Mouse (Mus musculus): ENCODE results near the gene Strn4.

Strn4 gene

DNA sequence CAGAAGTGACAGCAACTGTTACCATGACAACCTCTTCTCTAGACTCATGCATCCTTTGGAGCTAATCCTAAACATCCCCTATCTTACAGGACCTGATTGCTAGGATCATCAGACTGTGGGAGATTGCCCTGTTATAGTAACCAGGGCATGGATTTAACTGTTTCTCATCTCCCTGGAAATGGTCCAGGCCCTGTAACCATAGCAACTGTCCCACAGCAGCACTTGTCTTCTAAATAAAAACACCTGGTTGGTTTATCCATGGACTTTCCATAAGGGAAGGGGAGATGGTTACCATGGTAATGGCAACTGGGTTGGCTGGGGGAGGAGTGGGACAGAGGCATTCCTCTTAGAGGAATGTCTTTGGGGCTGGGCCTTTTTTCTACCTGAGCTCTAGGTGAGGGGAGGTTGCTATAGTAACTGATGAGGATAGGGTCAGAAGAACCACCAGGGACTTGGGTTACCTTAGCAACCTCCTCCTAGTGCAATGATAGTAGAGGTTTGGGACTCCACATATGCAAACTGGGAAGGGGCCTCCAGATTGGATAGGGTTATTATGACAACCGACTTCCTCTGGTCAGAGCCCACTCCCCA lies at the start of gene Strn4:
Gene Strn4 (plus strand): TSS at position 539 of the 591 bp plus-strand sequence.
- no peak for DNase-seq (ENCODE audit: low spot score in 2 of 2)

DNA sequence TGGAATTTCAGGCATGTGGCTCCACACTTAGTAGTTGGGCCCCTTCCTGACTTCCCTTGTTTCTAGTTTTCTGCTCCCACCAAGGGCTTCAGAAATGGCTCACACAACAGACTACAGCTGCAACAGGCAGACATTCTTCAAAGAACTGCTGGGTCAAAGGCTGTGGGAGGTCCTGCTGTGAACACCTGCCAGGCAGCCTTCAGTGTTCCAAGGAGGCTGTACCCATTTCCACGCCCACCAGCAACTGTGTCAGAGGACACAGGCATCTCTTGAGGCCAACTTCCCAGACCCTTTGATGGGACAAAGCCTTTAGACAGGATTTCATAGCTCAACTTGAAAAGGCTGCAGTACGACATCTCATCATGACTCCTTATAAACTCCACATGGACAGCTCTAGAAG lies 49.2 kb upstream of the Strn4 start:
- DNase-seq (ENCODE audit: low spot score in 2 of 2): no peak

DNA sequence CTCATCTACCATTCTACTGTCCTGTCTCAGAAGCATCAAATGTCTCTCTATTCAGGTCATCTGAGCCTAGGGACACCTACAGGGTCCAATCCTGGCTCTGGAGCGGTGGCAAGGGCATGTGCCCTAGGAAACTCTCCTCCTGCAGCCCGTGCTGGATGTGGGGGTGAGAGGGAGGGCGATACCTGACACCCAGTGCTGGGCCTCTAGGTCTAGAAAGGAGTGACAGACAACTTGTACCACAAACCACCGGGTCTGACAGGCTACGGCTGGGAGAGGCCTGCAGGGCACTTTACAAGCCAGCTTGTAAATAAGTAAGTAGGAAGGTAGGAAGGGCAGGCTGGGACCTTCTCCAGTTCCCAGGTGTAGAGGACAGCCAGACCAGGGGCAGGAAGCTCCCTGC lies 39.8 kb upstream of the Strn4 start:
- DNase-seq (ENCODE audit: low spot score in 2 of 2): no peak

DNA sequence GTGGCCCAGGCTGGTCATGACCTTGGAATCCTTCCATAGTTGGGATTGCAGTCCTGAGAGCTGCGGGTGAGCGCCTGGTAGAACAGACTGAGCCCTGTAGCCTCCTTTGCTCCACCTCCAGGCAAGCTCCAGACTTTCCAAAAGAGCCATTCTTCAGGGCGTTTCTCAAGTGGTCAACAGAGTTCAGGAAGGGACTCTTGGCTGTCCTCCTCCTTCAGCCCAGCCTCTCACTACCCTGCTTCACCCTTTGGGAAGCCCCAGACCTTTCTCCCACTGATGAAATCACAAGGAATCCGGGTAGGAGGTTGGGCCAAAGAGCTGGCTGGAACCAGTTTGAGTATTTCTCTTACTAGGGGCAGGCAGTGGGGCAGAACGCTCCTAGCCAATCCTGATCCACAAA lies 35.6 kb upstream of the Strn4 start:
- DNase-seq (ENCODE audit: low spot score in 2 of 2): no peak

DNA sequence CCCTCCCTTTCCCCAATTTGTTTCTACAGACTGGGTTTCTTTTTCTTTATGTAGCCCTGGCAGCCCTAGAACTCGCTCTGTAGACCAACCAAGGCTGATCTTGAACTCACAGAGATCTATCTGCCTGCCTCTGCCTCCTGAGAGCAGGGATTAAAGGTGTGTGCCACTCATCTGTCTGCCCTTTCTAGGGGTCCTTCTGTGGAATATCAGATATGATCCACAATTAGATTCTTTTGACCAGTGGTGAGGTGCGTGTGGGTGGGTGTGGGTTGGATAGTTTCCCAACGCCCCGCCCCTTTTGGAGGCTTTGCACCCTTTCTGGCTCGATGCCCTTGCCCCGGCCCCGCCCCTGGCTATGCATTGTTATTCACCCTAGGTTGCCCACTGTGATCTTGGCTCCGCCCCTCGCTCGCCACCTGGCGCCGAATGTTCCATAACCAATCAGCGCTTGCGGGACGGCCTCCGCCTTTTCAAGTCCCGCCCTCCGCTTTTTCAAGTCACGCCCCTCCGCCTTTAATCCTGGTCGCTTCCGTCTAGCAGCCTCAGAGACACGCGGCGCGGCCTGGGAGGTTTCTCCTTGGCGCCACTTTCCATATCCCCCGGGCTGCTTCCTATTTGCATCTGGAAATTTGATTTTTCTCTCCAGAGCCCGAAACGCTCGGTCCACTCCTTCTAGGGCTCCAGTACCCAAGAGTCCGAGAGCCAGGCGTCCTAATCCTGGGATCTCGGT lies 34.7 kb upstream of the Strn4 start, which contains the start of gene Slc1a5:
Gene Slc1a5 (plus strand): TSS at position 516 of the 730 bp plus-strand sequence.
- DNase-seq (ENCODE audit: low spot score in 2 of 2): peak; percentile 92 to 95

DNA sequence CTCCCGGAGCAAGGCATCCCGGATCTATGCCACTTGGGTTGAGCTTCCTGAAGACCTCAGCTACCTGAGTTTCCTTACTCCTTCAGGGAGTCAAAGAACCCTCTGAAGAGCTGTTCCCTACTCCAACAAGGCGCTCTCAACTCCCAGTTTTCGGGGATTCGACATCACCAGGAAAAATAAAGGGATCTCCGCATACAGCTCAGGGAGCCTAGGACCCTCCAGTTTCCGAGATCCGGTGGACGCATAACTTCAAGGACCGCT lies 34.2 kb upstream of the Strn4 start:
- no peak for DNase-seq (ENCODE audit: low spot score in 2 of 2)

DNA sequence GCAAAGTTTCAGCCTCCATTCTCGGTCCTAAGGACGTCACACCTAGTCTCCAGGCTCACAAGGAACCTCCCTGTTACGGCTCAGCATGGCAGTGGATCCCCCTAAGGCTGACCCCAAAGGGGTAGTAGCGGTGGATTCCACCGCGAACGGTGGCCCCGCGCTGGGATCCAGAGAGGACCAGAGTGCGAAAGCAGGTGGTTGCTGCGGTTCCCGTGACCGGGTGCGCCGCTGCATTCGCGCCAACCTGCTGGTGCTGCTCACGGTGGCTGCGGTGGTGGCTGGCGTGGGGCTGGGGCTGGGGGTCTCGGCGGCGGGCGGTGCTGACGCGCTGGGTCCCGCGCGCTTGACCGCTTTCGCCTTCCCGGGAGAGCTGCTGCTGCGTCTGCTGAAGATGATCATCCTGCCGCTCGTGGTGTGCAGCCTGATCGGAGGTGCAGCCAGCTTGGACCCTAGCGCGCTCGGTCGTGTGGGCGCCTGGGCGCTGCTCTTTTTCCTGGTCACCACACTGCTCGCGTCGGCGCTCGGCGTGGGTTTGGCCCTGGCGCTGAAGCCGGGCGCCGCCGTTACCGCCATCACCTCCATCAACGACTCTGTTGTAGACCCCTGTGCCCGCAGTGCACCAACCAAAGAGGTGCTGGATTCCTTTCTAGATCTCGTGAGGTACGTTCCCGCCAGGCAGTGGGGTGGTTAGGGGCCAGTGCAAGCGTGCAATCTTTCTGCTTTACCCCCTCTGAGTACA lies 33.7 kb upstream of the Strn4 start:
- DNase-seq (ENCODE audit: low spot score in 2 of 2): peak; percentile 25 to 39

DNA sequence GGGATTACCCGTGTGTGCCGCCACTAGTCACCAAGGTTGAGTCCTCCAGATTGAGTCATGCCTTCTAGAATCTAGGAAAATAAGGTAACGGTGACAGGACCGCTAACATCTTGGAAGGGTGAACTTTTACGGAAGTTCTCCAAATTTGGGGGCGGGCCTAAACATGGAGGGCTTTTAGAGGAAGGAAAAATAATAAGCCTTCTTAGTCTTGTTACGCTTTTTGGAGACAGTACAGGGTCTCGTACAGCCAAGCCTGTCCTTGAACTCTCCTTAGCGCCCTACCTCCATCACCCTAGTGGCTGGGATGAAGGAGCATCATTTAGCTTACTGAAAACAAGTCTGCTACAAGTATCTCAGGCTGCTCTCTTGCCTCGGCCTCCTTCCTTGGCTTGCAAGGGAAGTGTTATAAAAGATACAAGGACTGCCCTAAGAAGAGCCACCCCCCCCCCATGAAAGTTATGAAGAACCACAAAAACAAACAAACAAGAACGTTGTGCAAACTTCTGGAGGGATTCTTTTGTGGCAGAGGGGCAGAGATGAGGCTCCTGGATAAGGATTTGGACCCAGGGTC lies 33.0 kb upstream of the Strn4 start:
- DNase-seq (ENCODE audit: low spot score in 2 of 2): no peak

DNA sequence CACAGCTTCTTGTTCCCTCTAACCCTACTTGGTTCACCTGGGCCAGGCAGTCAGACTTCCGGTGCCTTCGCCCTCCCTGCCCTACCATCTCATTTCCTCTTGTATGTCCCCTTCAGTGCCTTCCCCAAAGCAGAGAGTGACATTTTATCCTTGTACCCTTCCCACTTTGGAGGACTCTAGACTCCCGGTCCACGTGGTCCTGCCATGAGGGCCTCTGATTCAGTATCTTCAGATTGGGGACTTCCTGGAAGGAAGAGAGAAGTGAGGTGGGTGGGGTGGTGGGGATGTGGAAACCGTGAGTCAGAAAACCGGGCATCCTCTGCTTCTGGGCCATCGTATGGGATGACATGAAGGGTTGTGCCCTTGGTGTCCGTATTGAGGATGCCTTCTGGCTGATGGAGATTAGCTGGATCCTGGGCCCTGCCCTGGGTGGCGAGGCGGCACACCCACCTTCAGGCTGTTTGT lies 32.4 kb upstream of the Strn4 start:
- DNase-seq (ENCODE audit: low spot score in 2 of 2): peak; percentile 64 to 66

DNA sequence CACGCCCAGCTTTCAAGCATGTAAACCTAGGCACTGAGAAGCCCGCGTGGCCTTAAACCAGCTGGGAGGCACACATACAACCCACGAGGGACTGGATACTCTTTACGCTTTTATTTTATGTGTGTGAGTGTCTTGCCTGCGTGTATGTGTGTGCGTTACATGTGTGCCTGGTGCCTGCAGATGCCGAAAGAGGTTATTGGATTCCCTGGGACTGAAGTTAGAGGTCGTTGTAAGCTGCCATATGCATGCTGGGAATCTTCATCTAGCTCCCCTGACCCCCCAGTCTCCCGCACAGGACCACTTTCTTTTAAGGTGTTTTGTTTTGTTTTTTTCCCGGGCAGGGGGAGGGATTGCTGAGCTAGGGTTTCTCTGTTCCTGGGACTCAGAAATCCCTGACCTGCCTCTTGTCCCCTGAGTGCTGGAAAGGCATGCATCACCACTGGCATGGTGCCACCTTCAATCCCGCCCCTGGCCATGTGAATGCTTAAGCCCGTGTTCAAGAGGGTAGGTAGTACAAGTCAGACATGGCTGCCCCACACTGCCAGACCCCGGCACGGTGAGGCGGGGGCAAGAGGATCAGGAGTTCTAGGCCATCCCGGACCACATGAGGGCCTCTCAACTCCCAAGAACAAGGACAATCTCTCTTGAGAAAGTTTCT lies 31.8 kb upstream of the Strn4 start:
- peak; percentile 40 to 57 for DNase-seq (ENCODE audit: low spot score in 2 of 2)

DNA sequence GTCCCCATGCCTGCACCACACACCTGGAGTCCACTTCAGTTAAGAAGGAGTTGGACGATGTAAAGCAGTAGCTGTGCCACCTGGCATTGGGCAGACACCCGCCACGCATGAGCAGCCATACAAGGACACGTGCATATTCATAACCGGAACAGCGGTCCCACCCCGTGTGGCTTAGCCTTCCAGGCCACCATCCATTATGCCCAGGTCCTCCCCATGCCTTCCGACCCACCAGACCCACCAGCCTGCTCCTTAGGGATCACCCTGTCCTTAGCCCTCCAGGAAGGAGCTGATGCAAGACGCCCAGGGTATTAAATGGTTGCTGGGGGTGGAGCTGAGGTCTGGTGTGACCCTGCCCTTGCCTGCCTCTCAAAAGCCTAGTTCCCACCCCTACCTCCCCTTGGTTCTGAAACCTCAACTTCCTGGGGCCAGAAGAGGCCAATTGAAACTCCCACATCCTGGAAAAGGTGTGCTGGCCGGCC lies 31.2 kb upstream of the Strn4 start:
- peak; percentile 29 to 31 for DNase-seq (ENCODE audit: low spot score in 2 of 2)

DNA sequence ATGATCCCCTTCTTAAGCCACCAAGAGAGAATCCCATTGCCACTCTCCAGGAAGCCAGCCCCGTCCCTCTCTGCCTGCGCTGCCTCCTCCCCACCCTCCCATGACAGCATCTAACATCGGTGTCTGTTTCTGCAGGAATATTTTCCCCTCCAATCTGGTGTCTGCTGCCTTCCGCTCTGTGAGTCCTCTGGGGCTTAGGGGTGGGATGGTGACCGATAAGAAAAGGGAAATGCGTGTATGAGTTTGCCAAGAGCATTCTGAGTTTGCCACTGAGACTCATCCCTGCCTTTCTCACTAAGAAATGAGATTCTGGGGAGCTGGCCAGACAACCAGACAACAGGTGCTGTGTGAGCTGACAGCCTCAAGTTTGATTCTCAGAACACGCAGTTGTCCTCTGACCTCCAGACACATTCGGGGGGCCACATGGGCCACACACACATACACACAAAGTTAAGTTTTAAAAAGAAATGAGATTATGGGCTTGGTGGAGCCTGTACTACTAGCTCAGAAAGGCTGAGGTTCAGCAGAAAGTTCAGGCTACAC lies 30.1 kb upstream of the Strn4 start:
- DNase-seq (ENCODE audit: low spot score in 2 of 2): no peak

DNA sequence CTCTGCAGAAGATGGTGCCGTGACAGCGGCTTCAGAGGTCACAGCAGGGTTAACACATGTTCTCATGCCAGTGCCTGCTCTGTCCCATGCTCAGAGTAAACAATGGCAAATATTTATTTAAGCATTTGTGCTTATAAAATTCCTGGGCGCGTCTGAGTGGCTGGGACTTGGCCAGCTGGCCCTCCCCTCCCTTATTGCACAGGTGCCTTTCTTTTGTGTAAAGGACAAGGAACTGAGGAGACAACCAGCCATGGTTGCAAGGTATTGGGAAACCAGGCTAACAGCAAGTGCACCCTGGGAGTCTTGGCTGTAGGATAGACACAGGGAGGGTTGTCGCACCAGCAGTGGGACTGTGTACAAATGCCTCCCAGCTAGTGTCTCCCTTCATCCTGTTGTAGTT lies 23.4 kb upstream of the Strn4 start:
- DNase-seq (ENCODE audit: low spot score in 2 of 2): no peak

DNA sequence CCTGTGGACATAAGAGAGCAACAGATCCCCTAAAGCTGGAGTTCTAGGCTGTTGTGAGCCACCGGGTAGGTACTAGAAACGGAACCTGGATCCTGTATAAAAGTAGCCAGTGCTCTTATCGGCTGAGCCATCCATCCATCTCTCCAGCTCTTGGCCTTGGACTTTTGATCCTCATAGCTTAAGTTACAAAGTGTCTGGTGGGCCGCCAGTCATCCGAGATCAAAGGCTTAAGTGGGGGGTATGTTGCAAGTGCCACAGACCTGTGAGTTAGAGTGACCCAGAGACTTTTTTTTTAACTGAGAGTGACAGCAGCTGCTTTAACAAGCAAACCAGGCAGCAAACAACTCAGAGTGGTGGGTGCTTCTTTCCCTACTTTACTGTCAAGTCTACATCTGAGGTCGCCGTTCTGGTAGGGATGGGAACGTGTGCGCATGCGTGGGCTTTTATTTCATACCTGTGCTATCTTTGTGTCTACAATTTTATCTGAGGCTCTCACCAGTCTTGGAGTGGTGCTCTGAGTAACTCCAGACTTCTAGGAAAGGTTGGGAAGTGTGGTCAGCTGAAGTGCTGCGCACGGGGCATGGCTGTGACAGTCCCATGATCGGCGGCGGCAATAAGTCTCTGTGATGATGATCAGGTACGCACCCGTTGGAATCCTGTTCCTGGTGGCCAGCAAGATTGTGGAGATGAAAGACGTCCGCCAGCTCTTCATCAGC lies 22.5 kb upstream of the Strn4 start:
- no peak for DNase-seq (ENCODE audit: low spot score in 2 of 2)

DNA sequence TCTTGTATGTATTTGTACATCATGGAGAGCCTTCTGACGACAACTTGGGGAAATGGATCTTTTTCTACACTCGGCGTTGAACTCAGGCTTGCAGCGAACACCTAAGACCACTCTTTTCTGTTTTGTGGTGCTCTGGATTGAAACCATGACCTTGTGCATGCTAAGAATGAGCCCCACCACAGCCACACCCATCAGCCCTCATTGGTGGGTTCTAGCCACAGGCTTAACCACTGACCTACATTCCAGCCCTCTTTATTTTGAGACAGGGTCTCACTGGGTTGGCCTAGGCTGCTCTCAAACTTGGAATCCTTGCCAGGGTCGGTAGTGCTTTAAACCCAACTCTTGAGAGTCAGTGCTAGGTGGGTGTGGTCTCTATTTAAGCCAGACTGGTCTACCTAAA lies 20.8 kb upstream of the Strn4 start:
- no peak for DNase-seq (ENCODE audit: low spot score in 2 of 2)

DNA sequence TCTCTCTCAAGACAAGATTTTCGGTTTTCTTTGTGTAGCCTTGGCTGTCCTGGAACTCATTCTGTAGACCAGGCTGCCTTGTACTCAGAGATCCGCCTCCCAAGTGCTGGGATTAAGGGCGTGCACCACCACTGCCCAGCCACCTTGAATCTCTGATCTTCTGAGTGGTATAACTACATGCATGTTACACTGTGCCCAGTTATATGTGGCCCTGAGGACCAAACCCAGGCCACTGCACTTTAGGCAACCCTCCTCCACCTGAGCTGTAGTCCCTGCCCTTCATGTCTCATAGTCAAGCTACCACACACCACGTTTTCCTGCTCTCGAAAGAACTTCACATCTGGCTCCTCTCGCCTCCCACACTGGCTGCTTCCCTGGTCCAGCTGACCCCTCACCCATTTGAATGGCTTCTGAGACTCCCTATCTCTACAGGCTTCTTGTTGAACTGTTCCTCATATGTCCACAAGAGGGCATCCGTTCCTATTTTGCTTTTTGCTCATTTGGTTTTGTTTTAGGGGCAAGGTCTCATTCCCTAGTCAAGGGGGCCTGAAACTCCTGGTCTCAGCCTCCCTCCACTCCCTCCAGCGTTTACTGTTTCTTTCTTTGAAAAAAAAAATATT lies 11.2 kb upstream of the Strn4 start:
- DNase-seq (ENCODE audit: low spot score in 2 of 2): no peak

DNA sequence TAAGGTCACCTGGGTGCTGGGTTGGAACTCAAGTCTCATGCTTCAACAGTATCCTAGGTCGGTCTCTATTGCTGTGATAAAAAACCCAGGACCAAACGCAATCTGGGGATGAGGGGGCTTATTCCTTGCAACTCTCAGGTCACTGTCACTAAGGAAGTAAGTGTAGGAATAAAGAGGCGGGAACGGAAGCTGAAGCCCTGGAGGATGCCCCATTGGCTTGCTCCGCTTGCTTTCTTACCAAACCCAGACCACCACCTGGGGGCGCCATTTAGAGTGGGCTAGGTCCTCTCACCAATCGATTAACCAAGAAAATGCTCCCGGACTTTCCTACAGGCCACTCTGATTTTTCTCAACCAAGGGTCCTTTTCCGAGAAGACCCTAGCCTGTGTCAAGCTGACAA lies 7.8 kb upstream of the Strn4 start:
- no peak for DNase-seq (ENCODE audit: low spot score in 2 of 2)

DNA sequence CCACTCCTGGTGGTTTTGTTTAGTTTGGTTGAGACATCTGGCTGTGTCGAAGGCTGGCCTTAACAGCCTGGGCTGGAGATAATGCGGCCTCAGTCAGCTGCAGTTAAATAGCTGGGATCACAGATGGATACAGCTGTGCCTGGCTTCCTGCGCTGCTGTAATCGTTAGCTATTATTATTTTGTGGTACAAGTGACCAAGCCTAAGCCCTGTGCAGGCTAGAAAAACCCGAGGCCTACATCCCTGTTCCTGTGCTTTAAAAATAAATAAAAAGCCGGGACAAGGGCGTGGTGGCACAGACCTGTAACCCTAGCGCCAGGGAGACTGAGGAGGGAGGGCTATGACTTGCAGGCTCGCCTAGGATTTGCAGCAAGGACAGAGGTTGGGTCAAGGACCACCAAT lies 7.0 kb upstream of the Strn4 start:
- no peak for DNase-seq (ENCODE audit: low spot score in 2 of 2)

DNA sequence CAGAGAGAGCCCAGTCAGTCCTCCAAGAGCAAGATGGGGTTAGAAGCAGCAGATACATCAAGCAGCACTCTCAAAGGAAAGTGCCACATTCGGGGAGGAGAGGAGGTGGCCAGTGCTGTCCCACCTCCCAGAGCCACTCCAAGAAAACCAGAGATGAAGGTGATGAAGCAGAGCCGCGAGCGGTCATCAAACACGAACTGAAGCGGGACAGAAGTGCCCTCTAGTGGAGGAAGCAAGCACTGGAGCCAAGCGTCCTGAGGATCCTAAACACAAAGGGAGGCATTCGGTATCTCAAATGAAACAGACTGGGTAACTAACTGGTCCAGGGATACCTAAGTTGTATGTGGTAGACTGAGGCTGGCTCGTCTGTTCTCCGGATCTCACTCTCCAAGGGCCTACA lies 6.0 kb upstream of the Strn4 start:
- DNase-seq (ENCODE audit: low spot score in 2 of 2): peak; percentile 24 to 49

DNA sequence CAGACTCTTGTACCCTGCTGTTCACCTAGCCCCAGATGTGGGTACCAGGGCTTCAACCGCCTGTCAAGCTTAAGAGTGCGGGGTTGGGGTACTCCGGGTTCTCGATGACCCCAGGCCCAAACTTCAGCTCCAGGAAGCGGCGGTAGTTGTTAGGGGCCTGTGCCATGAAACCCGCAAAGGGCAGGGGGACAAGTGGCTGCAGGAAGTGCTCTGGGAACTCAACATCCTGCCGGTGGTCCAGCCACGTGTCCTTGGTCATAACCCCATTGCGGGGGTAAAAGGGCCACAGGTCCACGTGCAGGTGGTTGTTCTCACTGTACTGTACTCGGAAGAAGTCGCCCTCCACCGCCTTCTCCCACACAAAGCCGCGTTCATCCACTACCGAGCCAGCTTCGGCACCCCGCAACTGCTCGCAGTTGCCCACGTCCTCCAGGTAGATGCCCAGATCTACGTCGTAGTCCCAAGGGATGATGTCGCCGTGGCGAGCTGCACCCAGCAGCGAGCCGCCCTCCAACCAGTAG lies 5.2 kb upstream of the Strn4 start:
- DNase-seq (ENCODE audit: low spot score in 2 of 2): no peak
